In genomic region chr11:115691013-115691412, GRCm38 (mm10) we compare ENCODE assay signal across 19 mouse cellular contexts. TPM values are rescaled to one million over a fixed set of nuclear protein-coding genes. Genes with fewer than 3 reads are reported as not detected.
DNase-seq lines count a peak whose midpoint lies in the region; ATAC-seq and TF ChIP-seq lines count a peak whose summit lies in the region.
"Had no signal": no experiment of that assay in that cellular context is flagged by ENCODE, and none has a peak within 500 bp of the region (broad histone marks: within the 10 kb centered on the region; RNA-seq: fewer than 3 reads in every experiment).

No protein-coding gene starts in this region.

- H3K4me1 ChIP-seq in heart, embryonic 11.5 days (ENCODE audit: control insufficient read depth, insufficient read depth, low read length), result peaks cover 29% of the 10 kb centered on the region
- peaks cover 67% of the 10 kb centered on the region for H3K4me1 ChIP-seq in liver, embryonic 15.5 days (replicated peaks)
- peaks cover 26% of the 10 kb centered on the region for H3K4me1 ChIP-seq in liver, embryonic 11.5 days (replicated peaks; ENCODE audit: control insufficient read depth, insufficient read depth, low read length)
- H3K4me1 ChIP-seq in heart, embryonic 14.5 days (ENCODE audit: control insufficient read depth in 2 of 2, insufficient read depth in 2 of 2, low read length in 2 of 2), result peaks cover 24 to 58% of the 10 kb centered on the region in 2 experiments
- peaks cover 45% of the 10 kb centered on the region for H3K4me1 ChIP-seq in liver, postnatal 0 days (ENCODE audit: insufficient read depth)
- H3K4me1 ChIP-seq: embryonic facial prominence, embryonic 10.5 days; forebrain, embryonic 13.5 days had no signal

- no peak for ATAC-seq in heart, embryonic 11.5 days (replicated peaks; ENCODE audit: insufficient number of reproducible peaks, low FRiP score, low TSS enrichment)
- no peak for ATAC-seq in liver, embryonic 15.5 days (ENCODE audit: insufficient read depth)
- ATAC-seq in liver, embryonic 11.5 days (replicated peaks; ENCODE audit: low FRiP score), result no peak
- 0 out of 2 replicates have a peak, but pooled peaks have one; percentile 63 for ATAC-seq in heart, embryonic 14.5 days (ENCODE audit: insufficient number of reproducible peaks, insufficient read depth, low FRiP score, low read depth)
- ATAC-seq in liver, postnatal 0 days, result no peak
- ATAC-seq: forebrain, embryonic 13.5 days; midbrain, embryonic 16.5 days had no signal

- H3K9me3 ChIP-seq in heart, embryonic 11.5 days (replicated peaks; ENCODE audit: control insufficient read depth, low read length), result no peaks in the 10 kb centered on the region
- H3K9me3 ChIP-seq in liver, embryonic 15.5 days (replicated peaks), result no peaks in the 10 kb centered on the region
- H3K9me3 ChIP-seq in liver, embryonic 11.5 days (ENCODE audit: control insufficient read depth, low read length), result no peaks in the 10 kb centered on the region
- no peaks in the 10 kb centered on the region for H3K9me3 ChIP-seq in heart, embryonic 14.5 days (ENCODE audit: control insufficient read depth, low read length)
- H3K9me3 ChIP-seq in liver, postnatal 0 days (ENCODE audit: low read length), result no peaks in the 10 kb centered on the region
- H3K9me3 ChIP-seq: embryonic facial prominence, embryonic 10.5 days; forebrain, embryonic 13.5 days had no signal

- H3K27me3 ChIP-seq in heart, embryonic 11.5 days (ENCODE audit: control insufficient read depth, insufficient read depth, low read length), result no peaks in the 10 kb centered on the region
- no peaks in the 10 kb centered on the region for H3K27me3 ChIP-seq in liver, embryonic 15.5 days
- H3K27me3 ChIP-seq in liver, embryonic 11.5 days (replicated peaks; ENCODE audit: control insufficient read depth, insufficient read depth, low read length), result no peaks in the 10 kb centered on the region
- H3K27me3 ChIP-seq in heart, embryonic 14.5 days (ENCODE audit: control insufficient read depth, insufficient read depth, low read length), result no peaks in the 10 kb centered on the region
- no peaks in the 10 kb centered on the region for H3K27me3 ChIP-seq in liver, postnatal 0 days (ENCODE audit: insufficient read depth, low read length)
- H3K27me3 ChIP-seq: forebrain, embryonic 13.5 days had no signal

- intact Hi-C loops in left cerebral cortex, postnatal 4 days (cut with DNase I), result no loop called here

- H3K4me3 ChIP-seq in heart, embryonic 11.5 days (ENCODE audit: low read depth, low read length), result no peak overlapping the region
- H3K4me3 ChIP-seq in liver, embryonic 15.5 days (replicated peaks), result no peak overlapping the region
- no peak overlapping the region for H3K4me3 ChIP-seq in liver, embryonic 11.5 days (ENCODE audit: low read depth, low read length)
- no peak overlapping the region; a peak in 1 of 4 replicates for H3K4me3 ChIP-seq in heart, embryonic 14.5 days (ENCODE audit: control insufficient read depth in 1 of 2, insufficient read depth in 1 of 2, low read depth in 1 of 2, low read length in 2 of 2)
- H3K4me3 ChIP-seq in liver, postnatal 0 days (ENCODE audit: low read depth, low read length), result no peak overlapping the region
- H3K4me3 ChIP-seq: embryonic facial prominence, embryonic 10.5 days; forebrain, embryonic 13.5 days; left cerebral cortex, adult 2 months had no signal

- no peak for TF ChIP-seq EP300 in liver, postnatal 0 days (IDR thresholded peaks at IDR 0.05; ENCODE audit: low read depth)

- peak; percentile 93 for DNase-seq in heart, adult 11 months
- no peak for DNase-seq in liver, embryonic 11.5 days (ENCODE audit: low spot score)
- DNase-seq in liver, postnatal 0 days, result no peak
- no peak for DNase-seq in kidney, adult 11 months
- DNase-seq in left cerebral cortex, postnatal 4 days, result no peak
- DNase-seq: cerebellum, postnatal 36 days; gastrocnemius, postnatal 14 days; kidney, adult 2 months; kidney, postnatal 14 days; lung, adult 2 months; thymus, postnatal 14 days had no signal

- H3K27ac ChIP-seq in heart, embryonic 11.5 days (ENCODE audit: low read depth, low read length), result no peak overlapping the region
- H3K27ac ChIP-seq in liver, embryonic 15.5 days (replicated peaks), result peak overlapping the region; percentile 39; the same call in 1 of the 2 replicates
- H3K27ac ChIP-seq in liver, embryonic 11.5 days (ENCODE audit: low read depth, low read length), result no peak overlapping the region
- H3K27ac ChIP-seq in heart, embryonic 14.5 days (replicated peaks in 1 of 2; ENCODE audit: control insufficient read depth in 1 of 2, insufficient read depth in 1 of 2, low read depth in 2 of 2, low read length in 2 of 2), result peak overlapping the region; percentile 68 to 77; a peak in 3 of 4 replicates
- H3K27ac ChIP-seq in liver, postnatal 0 days (ENCODE audit: low read depth), result peak overlapping the region; percentile 78
- H3K27ac ChIP-seq: embryonic facial prominence, embryonic 10.5 days; forebrain, embryonic 13.5 days; left cerebral cortex, adult 2 months; stomach, postnatal 0 days had no signal

- no peaks in the 10 kb centered on the region for H3K36me3 ChIP-seq in heart, embryonic 11.5 days (ENCODE audit: control insufficient read depth, insufficient read depth, low read length)
- peaks cover 29% of the 10 kb centered on the region for H3K36me3 ChIP-seq in liver, embryonic 15.5 days (replicated peaks)
- H3K36me3 ChIP-seq in liver, embryonic 11.5 days (ENCODE audit: control insufficient read depth, insufficient read depth, low read length), result peaks cover 5% of the 10 kb centered on the region; the same call in 1 of the 2 replicates
- peaks cover 8% of the 10 kb centered on the region for H3K36me3 ChIP-seq in heart, embryonic 14.5 days (ENCODE audit: control insufficient read depth, insufficient read depth, low read length)
- H3K36me3 ChIP-seq in liver, postnatal 0 days (replicated peaks; ENCODE audit: insufficient read depth, low read length), result peaks cover 23% of the 10 kb centered on the region

- 52% methylated on average over 5 of the region's 5 CpGs for WGBS in heart, embryonic 11.5 days (ENCODE audit: insufficient replicate concordance)
- WGBS in liver, embryonic 15.5 days (ENCODE audit: insufficient replicate concordance), result 53% methylated on average over 5 of the region's 5 CpGs
- 70% methylated on average over 5 of the region's 5 CpGs for WGBS in liver, embryonic 11.5 days
- 38% methylated on average over 5 of the region's 5 CpGs for WGBS in heart, embryonic 14.5 days
- 57% methylated on average over 5 of the region's 5 CpGs for WGBS in liver, postnatal 0 days (ENCODE audit: insufficient replicate concordance)

- H3K9ac ChIP-seq in heart, embryonic 11.5 days (ENCODE audit: low read depth, low read length), result no peak overlapping the region
- H3K9ac ChIP-seq in liver, embryonic 15.5 days, result no peak overlapping the region
- no peak overlapping the region for H3K9ac ChIP-seq in liver, embryonic 11.5 days (ENCODE audit: low read depth, low read length)
- H3K9ac ChIP-seq in heart, embryonic 14.5 days (ENCODE audit: low read length), result peak overlapping the region; percentile 61; the same call in 1 of the 2 replicates
- H3K9ac ChIP-seq in liver, postnatal 0 days (replicated peaks), result no peak overlapping the region
- H3K9ac ChIP-seq: forebrain, embryonic 13.5 days had no signal

- no peak for TF ChIP-seq CTCF in liver, postnatal 0 days (IDR thresholded peaks at IDR 0.05; ENCODE audit: low read depth)

- no peak overlapping the region for H3K4me2 ChIP-seq in heart, embryonic 11.5 days
- H3K4me2 ChIP-seq in liver, embryonic 15.5 days, result no peak overlapping the region
- H3K4me2 ChIP-seq in liver, embryonic 11.5 days, result no peak overlapping the region
- peak overlapping the region; percentile 47 for H3K4me2 ChIP-seq in heart, embryonic 14.5 days (ENCODE audit: low read length)
- no peak overlapping the region for H3K4me2 ChIP-seq in liver, postnatal 0 days (ENCODE audit: low read depth, low read length)
- H3K4me2 ChIP-seq: forebrain, embryonic 13.5 days had no signal

RNA-seq across cellular contexts. Expression of gene Grb2, which starts 17.4 kb away (rescaled TPM):
- polyA plus RNA-seq in heart, embryonic 11.5 days (2014; fragmentation: Nextera tagmentation; extraction: Ambion mirVana), result 42.7 and 56.3 TPM in 2 replicates
- polyA plus RNA-seq in liver, embryonic 15.5 days (2015; fragmentation: Nextera tagmentation; extraction: Ambion mirVana), result 53.4 and 55.8 TPM in 2 replicates
- 47.2 and 52.8 TPM in 2 replicates for polyA plus RNA-seq in liver, embryonic 11.5 days (2014; fragmentation: Nextera tagmentation; extraction: Ambion mirVana)
- 59.4 and 63.9 TPM in 2 replicates for polyA plus RNA-seq in heart, embryonic 14.5 days (2014; fragmentation: Nextera tagmentation; extraction: Ambion mirVana)
- 40.4 and 45.6 TPM in 2 replicates for polyA plus RNA-seq in liver, postnatal 0 days (2015; fragmentation: Nextera tagmentation; extraction: Ambion mirVana)
- 100 to 1,000 TPM; 218 to 220 TPM for total RNA-seq in left cerebral cortex, postnatal 4 days (2021)

Comparison
In these comparisons a context has a peak if more than half of its experiments do, and no peak if none do; other contexts are left out.
1. H3K27ac ChIP-seq: peak in liver, embryonic 15.5 days (single experiment), heart, embryonic 14.5 days (2 of 2) and liver, postnatal 0 days (single experiment); none in heart, embryonic 11.5 days (single experiment) and liver, embryonic 11.5 days (single experiment).